Mouse (Mus musculus) adrenal gland, postnatal 4 days (tissue): ENCODE measurements around the gene Egln3. TPM values are rescaled to one million over a fixed set of nuclear protein-coding genes. Genes with fewer than 3 reads are reported as not detected.

Source experiments
- DNase-seq, 2 experiments: peaks; one replicate each; pipeline ENCODE4 v3.0.0; 2021 to 2022; ENCODE audit warnings: low spot score in 2 of 2, mixed read lengths in 2 of 2
- total RNA-seq, 2 experiments: library from RNA; stranded (reverse); gene quantifications; 2 replicates each; pipeline ENCODE4 v1.2.3; 2021

The Egln3 gene
- total RNA-seq, 2 experiments from 2014 or later = 10.0 to 12.4 TPM

DNA sequence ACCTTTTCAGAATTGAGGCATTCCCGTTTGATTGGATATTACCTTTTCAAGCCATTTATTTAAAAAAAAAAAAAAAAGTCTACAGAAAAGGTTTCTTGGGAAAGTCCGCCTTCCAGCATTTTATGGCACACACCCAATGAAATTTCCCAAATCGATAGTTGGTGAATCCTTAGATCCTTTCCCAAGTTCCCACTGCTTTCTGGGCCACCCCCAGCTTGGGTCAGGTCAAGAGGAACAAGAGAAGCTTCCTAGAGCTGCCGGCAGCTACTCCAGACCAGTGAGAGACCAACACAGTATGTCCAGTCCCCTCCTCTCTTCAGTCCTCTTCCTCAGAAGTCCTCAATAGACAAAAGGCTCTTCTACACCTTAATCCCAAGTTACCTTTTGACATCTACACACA is 40.5 kb downstream of the Egln3 start:
- no peak for DNase-seq

DNA sequence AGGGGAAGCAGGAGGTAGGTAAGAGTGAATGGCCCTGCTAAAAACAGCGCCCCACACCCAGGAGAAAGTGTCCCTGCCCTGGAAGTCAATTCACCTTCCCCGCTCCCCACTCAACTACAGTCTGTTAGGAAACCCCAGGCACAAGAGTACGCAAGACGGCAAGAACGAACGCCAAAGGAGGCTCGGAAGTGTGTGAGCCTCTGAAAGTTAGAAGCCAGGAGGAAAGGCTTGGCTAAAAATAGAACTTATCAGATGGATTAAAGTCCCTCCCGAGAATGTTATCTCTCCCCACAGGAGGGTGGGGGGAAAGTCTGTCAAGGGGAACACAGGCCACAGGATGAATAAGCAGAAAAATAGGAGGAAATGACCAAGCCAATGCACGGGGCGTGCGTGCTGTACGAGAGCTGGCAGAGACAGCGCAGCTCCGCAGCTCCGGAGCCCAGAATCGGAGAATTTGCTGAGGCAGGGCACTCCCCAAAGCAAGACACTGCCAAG is 41.0 kb downstream of the Egln3 start:
- no peak for DNase-seq

DNA sequence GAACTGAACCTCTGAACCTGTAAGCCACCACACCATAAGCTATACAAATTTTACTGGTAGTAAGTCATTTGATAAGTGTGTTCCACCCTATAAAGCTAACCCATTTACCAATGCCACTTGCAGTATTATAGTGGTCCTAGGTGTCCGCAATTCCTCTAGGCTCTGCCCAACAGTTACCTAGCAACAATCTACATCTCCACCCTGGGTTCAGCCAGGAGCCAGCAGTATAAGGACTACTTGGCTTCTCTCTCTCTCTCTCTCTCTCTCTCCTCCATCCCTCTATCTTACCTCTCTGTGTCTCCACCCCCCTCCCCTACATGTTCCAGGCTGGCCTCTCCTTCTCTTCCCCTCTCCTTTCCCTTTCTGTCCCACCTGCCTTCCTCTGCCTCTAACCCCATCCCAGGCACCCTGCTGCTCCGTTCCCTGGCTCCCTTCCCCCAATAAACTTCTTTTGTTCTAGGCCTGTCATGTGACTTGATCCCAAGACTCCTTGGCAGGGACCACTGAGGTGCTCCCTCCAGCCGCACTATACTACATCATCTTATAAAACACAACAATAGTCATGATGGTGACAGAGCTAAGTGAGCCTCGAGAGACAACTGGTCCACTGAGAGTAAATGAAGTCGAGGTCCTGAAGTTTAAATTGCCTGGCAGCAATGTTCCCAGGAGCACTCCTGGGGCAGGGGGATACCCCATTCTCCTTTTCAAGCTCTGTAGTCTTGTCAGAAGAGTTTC is 42.0 kb downstream of the Egln3 start:
- no peak for DNase-seq

DNA sequence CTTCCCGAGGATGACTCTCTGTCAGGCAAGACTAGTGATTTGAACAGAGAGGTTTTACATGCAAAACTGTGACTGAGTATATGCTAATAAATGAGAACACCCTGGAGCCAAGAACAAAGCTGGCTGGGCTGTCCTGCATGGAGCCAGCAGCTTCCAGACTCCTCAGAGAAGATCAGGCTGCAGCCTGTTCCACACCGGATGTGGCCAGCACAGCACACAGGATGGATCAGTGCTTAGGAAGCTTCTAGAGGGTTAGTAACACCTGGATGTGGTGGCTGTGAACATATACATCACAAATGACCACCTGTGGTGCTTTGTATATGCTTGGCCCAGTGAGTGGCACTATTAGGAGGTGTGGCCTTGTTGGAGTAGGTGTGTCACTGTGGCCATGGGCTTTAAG is 43.4 kb downstream of the Egln3 start:
- no peak for DNase-seq

DNA sequence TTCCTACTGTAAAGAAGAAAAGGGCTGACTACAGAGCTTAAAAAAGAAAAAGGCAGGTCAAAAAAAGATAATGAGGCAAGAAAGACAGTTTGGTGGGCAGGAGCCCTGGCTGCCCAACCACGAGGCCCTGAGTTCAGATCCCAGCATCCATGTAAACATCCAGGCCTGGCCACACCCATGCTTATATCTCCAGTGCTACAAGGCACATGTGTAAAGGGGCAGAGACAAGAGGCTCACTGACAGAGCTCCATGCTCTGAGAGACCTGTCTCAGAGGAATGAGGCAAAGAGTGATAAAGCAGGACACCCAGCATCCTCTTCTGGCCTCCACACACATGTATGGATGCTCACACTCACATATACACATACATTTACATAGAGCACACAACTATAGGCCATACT is 48.9 kb downstream of the Egln3 start:
- no peak for DNase-seq

DNA sequence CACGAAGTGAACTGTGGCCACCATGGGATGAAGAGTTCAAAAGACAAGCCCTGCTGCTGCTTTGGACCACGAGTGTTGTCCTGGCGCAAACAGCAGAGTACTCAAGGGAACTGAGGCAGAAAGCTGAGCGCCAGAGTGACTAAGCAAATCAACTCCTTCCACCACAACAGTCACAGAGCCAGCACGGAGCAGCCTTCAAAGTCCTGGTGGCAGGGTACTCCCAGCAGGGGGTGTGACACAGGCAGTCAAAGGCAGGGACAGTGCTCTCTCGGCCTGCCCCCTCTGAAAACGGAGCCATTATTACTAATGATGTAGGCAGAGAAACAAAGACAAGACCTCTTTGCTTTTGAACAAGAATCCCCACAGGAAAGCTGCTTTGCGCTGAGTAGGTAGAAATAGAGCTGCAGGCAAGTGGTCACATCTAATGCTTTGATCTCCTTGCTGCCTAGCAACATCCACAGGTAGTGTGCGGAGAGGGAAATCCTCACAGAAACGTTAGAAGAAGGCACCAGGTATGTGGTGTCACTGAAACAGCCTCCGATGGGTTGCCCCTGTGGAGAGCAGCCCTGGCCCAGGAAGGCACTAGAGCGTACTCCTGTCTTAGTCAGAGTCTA is 56.6 kb downstream of the Egln3 start:
- no peak for DNase-seq
